Mouse (Mus musculus): ENCODE results near the gene Cald1. TPM values are rescaled to one million over a fixed set of nuclear protein-coding genes. Genes with fewer than 3 reads are reported as not detected.

Gene Cald1
- total and polyA plus RNA-seq, 2 experiments from 2014 or later, result 20.7 to 40.5 TPM

DNA sequence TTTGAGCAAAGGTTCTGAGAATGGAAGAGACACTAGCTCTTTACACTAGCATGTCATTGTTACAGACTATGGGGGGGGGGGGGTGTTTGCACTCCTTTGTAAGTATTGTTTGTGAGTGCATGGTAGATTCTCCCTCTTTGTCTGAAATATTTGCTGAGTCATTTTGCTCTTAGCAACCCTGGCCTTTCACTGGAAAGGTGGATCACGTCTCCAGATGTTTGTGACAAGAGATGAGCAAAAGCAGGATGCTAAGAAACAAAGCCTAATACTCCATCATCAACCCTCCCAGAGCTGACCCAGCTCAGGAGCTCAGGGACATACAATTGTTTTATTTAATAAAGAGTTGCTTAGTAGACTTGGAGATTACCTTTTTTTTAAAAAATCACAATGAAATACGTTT lies 138.6 kb downstream of the Cald1 start:
- H3K27ac ChIP-seq (ENCODE audit: low read depth, low read length), result no peak overlapping the region
- no peak for TF ChIP-seq CTCF (IDR thresholded peaks at IDR 0.05)
- no peaks in the 10 kb centered on the region for H3K27me3 ChIP-seq (ENCODE audit: insufficient read depth, low read length)
- 59% methylated on average over 2 of the region's 2 CpGs for WGBS
- ATAC-seq (ENCODE audit: low FRiP score) (no peak), DNase-seq (ENCODE audit: low spot score) (no peak)
- no peaks in the 10 kb centered on the region for H3K36me3 ChIP-seq (ENCODE audit: insufficient read depth, low read length)
- H3K4me1 ChIP-seq (ENCODE audit: insufficient read depth, low read length), result no peaks in the 10 kb centered on the region
- H3K9ac ChIP-seq (replicated peaks; ENCODE audit: low read length, poor library complexity, severe bottlenecking), result no peak overlapping the region
- H3K4me3 ChIP-seq (ENCODE audit: low read depth, low read length), result no peak overlapping the region
- no peaks in the 10 kb centered on the region for H3K9me3 ChIP-seq (ENCODE audit: low read length)
- H3K4me2 ChIP-seq (ENCODE audit: low read depth, low read length, poor library complexity, severe bottlenecking), result no peak overlapping the region

DNA sequence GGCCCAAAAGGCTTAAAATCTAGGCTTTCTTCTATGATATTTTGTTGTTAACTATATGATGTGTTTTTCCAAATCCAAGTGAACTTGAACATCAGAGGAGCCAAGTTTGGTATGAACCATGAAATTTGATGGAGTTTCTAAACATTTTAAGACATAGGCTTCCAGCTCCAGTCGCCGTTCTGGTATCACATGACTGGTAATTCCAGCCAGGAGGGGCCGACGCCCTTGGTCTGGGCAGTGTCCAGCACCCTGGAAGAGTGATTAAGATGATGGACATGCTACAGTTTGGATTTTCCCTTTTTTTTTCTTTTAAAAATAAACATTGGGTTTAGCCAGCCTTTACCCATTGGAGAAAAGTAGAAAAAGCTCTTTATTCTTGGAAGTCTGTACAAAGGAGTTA lies 145.6 kb downstream of the Cald1 start:
- 89% methylated on average over 4 of the region's 4 CpGs for WGBS
- no peaks in the 10 kb centered on the region for H3K4me1 ChIP-seq (ENCODE audit: insufficient read depth, low read length)
- no peak for ATAC-seq (ENCODE audit: low FRiP score)

DNA sequence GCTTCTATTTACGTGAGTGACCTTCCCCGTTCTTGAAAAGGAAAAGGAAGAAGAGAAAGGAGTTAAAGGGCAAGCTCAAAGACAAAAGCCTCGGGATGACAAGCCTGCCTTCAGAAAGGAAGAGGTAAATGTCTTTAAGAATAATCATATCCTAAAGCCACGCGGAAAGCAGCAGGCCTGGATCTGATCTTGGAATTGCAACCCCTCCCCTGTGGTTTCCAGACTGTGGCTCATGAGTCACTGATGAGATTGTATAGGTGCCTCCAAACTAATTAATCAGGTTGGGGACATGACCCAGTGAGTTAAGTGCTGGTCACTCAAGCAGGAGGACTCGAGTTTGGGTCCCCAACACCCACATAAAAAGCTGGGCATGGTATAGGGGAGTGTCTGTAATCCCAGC lies 149.5 kb downstream of the Cald1 start:
- no peak for ATAC-seq (ENCODE audit: low FRiP score)
- Histone ChIP-seq H3K4me1 (ENCODE audit: insufficient read depth, low read length) (no peaks in the 10 kb centered on the region), H3K4me3 (ENCODE audit: low read depth, low read length) (no peak overlapping the region), H3K9me3 (ENCODE audit: low read length) (no peaks in the 10 kb centered on the region), H3K27me3 (ENCODE audit: insufficient read depth, low read length) (no peaks in the 10 kb centered on the region), H3K9ac (replicated peaks; ENCODE audit: low read length, poor library complexity, severe bottlenecking) (no peak overlapping the region), H3K36me3 (ENCODE audit: insufficient read depth, low read length) (peaks cover 3% of the 10 kb centered on the region; the same call in 1 of the 2 replicates), H3K4me2 (ENCODE audit: low read depth, low read length, poor library complexity, severe bottlenecking) (no peak overlapping the region), H3K27ac (ENCODE audit: low read depth, low read length) (no peak overlapping the region)
- 78% methylated on average over 6 of the region's 6 CpGs for WGBS
- TF ChIP-seq CTCF (IDR thresholded peaks at IDR 0.05), result no peak
- no peak for DNase-seq (ENCODE audit: low spot score)

More for the DNA sequence above, 145.6 kb downstream of the Cald1 start:
- Histone ChIP-seq H3K9ac (replicated peaks; ENCODE audit: low read length, poor library complexity, severe bottlenecking) (no peak overlapping the region), H3K4me3 (ENCODE audit: low read depth, low read length) (no peak overlapping the region), H3K27ac (ENCODE audit: low read depth, low read length) (no peak overlapping the region), H3K4me2 (ENCODE audit: low read depth, low read length, poor library complexity, severe bottlenecking) (no peak overlapping the region), H3K27me3 (ENCODE audit: insufficient read depth, low read length) (no peaks in the 10 kb centered on the region), H3K9me3 (ENCODE audit: low read length) (no peaks in the 10 kb centered on the region), H3K36me3 (ENCODE audit: insufficient read depth, low read length) (peaks cover 2% of the 10 kb centered on the region; the same call in 1 of the 2 replicates)
- TF ChIP-seq CTCF (IDR thresholded peaks at IDR 0.05), result no peak
- DNase-seq (ENCODE audit: low spot score), result no peak

DNA sequence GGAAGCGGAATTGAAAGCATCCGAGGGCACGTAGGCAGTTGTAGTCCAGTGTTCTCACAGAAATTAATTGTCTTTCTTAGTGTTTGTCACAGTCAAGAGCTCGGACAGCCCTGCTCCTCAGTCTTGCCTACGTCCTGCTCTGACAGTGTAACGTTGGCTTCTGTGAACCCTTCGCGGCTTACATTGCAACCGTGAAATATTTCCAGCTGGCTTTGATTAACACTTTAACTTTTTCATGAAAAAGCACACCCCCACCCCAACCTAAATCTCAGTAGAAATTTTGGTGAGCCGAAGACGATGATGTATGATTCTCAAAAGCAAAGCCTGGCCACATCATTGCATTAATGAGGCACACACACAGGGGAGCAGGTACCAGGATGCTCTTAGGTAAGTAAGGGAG lies 150.3 kb downstream of the Cald1 start:
- ATAC-seq (ENCODE audit: low FRiP score) (no peak), DNase-seq (ENCODE audit: low spot score) (no peak)
- no peak overlapping the region for H3K4me2 ChIP-seq (ENCODE audit: low read depth, low read length, poor library complexity, severe bottlenecking)
- no peaks in the 10 kb centered on the region for H3K27me3 ChIP-seq (ENCODE audit: insufficient read depth, low read length)
- no peaks in the 10 kb centered on the region for H3K9me3 ChIP-seq (ENCODE audit: low read length)
- H3K4me3 ChIP-seq (ENCODE audit: low read depth, low read length), result no peak overlapping the region
- no peak overlapping the region for H3K9ac ChIP-seq (replicated peaks; ENCODE audit: low read length, poor library complexity, severe bottlenecking)
- TF ChIP-seq CTCF (IDR thresholded peaks at IDR 0.05), result no peak
- WGBS, result 92% methylated on average over 11 of the region's 11 CpGs
- H3K27ac ChIP-seq (ENCODE audit: low read depth, low read length), result no peak overlapping the region
- H3K36me3 ChIP-seq (ENCODE audit: insufficient read depth, low read length), result peaks cover 3% of the 10 kb centered on the region; the same call in 1 of the 2 replicates
- H3K4me1 ChIP-seq (ENCODE audit: insufficient read depth, low read length), result no peaks in the 10 kb centered on the region

DNA sequence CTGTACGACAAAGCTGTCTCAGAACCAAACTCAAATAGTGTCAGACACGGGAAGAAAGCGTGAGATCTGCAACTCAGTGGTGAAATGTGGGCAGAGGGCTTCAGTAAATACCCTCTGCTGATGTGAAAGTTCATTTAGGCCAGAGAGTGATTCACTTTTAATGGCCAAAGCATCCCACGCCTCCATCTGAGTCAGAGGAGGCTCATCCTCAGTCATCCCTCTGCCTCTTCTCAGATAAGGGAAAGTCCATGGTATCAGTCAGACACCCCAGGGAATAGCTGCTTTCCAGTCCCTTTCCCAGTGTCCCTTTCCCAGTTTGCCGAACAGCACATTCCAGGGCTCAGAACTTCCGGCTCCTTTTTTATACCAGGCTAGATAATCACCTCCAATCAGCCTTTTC lies 151.2 kb downstream of the Cald1 start:
- H3K9ac ChIP-seq (replicated peaks; ENCODE audit: low read length, poor library complexity, severe bottlenecking), result no peak overlapping the region
- WGBS, result 91% methylated on average over 6 of the region's 6 CpGs
- no peak for DNase-seq (ENCODE audit: low spot score)
- H3K36me3 ChIP-seq (ENCODE audit: insufficient read depth, low read length), result peaks cover 3% of the 10 kb centered on the region; the same call in 1 of the 2 replicates
- H3K4me1 ChIP-seq (ENCODE audit: insufficient read depth, low read length), result no peaks in the 10 kb centered on the region
- ATAC-seq (ENCODE audit: low FRiP score), result no peak
- H3K27ac ChIP-seq (ENCODE audit: low read depth, low read length), result no peak overlapping the region
- H3K4me3 ChIP-seq (ENCODE audit: low read depth, low read length), result no peak overlapping the region
- H3K9me3 ChIP-seq (ENCODE audit: low read length), result no peaks in the 10 kb centered on the region
- no peak overlapping the region for H3K4me2 ChIP-seq (ENCODE audit: low read depth, low read length, poor library complexity, severe bottlenecking)
- no peaks in the 10 kb centered on the region for H3K27me3 ChIP-seq (ENCODE audit: insufficient read depth, low read length)
- TF ChIP-seq CTCF (IDR thresholded peaks at IDR 0.05), result no peak

DNA sequence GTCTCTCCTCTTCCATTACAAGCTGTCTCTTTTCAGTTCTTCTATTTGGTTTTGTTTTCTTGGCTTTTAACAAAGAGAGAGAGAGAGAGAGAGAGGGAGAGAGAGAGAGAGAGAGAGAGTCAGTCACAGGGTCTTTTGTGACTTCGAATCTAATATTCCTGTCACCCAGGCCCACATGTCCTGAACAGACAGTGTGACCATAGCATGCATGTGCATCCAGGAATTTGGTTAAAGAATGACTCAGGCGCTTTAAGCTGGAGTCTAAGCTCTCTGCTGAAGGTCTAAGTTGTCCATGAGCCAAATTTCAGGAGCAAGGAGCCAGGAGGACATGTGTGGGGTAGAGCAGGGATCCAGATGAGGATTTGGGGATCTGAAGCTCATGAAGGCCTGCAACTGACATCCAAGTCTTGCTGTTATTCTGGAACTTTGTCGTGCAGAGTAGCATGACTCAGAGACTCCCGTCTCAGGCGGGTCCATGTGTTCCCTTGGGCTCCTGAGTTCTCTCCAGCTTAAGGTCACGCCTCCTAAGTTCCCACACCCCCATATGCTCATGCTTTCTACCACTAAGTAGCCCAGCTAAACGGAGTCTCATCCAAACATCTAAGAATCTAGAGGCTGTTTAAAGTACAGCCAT lies 152.3 kb downstream of the Cald1 start:
- Histone ChIP-seq H3K4me3 (ENCODE audit: low read depth, low read length) (no peak overlapping the region), H3K4me1 (ENCODE audit: insufficient read depth, low read length) (no peaks in the 10 kb centered on the region), H3K9me3 (ENCODE audit: low read length) (no peaks in the 10 kb centered on the region), H3K9ac (replicated peaks; ENCODE audit: low read length, poor library complexity, severe bottlenecking) (no peak overlapping the region), H3K4me2 (ENCODE audit: low read depth, low read length, poor library complexity, severe bottlenecking) (no peak overlapping the region), H3K27me3 (ENCODE audit: insufficient read depth, low read length) (no peaks in the 10 kb centered on the region), H3K27ac (ENCODE audit: low read depth, low read length) (no peak overlapping the region), H3K36me3 (ENCODE audit: insufficient read depth, low read length) (peaks cover 3% of the 10 kb centered on the region; the same call in 1 of the 2 replicates)
- no peak for TF ChIP-seq CTCF (IDR thresholded peaks at IDR 0.05)
- no peak for DNase-seq (ENCODE audit: low spot score)
- no peak for ATAC-seq (ENCODE audit: low FRiP score)
- WGBS, result 81% methylated on average over 7 of the region's 7 CpGs

Data from midbrain, postnatal 0 days (tissue).